Mouse (Mus musculus) heart, postnatal 36 days (tissue): ENCODE results near the gene Slc37a1. TPM values are rescaled to one million over a fixed set of nuclear protein-coding genes. Genes with fewer than 3 reads are reported as not detected.

Experiments used
- DNase-seq, 2 experiments: peaks; one replicate each; pipeline ENCODE4 v3.0.0; 2021 to 2022
- intact Hi-C: fragments of 180-260 bp; cut with DNase I; formaldehyde crosslinking; loops from one replicate; pipeline ENCODE4 v1.15.1; 2025
- total RNA-seq, 2 experiments: library from RNA; stranded (reverse); gene quantifications; 2 replicates each; pipeline ENCODE4 v1.2.3; 2021

Gene Slc37a1
- total RNA-seq, 2 experiments from 2014 or later = 11.1 to 12.5 TPM

DNA sequence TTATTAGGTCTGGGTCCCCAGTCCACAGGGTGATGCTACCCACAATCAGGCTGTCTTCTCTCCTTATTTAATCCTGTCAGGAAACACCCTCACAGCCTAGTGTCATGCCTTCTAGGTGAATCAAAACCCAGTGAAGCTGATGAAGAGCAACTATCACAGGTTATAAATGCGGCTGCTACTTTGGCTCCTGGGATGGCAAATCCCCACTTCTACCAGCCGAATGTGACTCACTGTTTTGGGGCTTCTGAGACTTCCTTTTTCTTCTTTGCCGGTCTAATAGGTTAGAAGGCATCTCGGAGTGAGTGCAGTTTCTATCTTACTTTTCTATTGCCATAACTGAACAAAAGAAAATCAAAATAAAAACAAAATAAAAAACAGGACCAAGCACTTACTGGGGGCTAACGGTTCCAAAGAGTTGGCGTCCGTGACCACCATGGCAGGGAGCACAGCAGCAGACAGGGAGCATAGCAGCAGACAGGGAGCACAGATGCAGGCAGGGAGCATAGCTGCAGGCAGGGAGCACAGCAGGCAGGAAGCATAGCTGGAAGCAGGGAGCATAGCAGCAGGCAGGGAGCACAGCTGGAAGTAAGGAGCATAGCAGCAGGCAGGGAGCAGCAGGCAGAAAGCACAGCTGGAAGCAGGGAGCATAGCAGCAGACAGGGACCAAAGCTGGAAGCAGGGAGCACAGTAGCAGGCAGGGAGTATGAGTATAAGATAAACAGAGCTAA, 2.6 kb downstream of the Slc37a1 start:
- no peak for DNase-seq
- intact Hi-C loops = no loop called here

- intact Hi-C loops = no loop called here
- DNase-seq = no peak
Measured at GRCm38 (mm10) chr17:31290311-31290710, 3.7 kb downstream of the Slc37a1 start.

DNA sequence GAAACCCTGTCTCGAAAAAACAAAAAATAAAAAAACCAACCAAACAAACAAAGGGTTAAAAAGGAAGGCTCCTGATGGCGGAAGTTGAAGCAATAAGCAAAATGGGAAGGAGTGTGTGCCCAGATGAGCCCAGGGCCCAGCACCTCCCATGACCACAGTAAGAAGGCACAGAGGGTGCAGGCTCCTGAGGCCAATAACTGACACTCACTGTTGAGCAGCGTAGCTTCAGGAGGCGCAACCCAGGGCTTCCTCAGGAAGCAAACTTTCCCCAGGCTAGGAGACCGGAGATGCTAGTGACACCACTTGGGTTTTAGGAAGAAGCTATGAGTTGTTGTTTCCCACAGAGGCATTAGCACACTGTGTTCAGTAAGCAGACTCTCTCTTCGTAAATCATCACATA, 4.3 kb downstream of the Slc37a1 start:
- no peak for DNase-seq
- intact Hi-C loops = no loop called here

DNA sequence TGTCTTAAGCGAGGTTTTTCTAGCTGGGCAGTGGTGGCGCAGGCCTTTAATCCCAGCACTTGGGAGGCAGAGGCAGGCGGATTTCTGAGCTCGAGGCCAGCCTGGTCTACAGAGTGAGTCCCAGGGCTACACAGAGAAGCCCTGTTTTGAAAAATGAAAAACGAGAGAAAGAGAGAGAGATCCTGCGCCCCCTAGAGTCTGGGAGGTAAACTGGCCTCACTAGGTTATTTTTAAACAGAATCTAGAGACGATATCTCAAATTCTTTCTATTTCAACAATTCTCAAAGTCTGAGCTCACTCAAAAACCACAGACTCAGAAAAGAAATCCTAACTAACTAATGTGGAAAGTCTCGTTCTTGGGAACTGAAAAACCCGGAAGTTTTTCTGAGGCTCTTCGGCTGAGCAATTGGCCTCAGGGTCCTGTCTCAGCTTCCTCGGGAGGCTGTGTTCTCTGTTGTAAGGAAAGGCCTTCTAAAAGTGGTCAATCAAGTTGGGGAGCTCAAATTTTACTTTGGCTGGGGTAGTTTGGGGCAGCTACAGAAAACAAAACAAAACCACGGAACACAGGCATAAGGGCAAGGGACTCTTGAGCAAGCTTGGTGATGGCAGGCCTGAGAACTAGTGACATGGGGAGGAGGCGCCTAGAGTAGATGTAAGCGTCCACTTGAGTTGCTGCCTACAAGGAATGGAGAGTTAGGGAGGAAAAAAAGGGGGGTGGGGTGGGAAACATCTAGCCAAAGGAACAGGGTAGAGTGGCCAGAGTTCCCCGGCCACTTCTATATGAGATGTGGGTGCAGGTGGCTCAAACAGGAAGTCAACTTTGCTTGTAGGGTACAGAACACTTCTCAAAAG, 8.0 kb downstream of the Slc37a1 start:
- intact Hi-C loops = loop anchor here (1.0 kb wide), 1 partner anchor 23 kb away; no protein-coding TSS in a partner anchor
- DNase-seq = no peak

DNA sequence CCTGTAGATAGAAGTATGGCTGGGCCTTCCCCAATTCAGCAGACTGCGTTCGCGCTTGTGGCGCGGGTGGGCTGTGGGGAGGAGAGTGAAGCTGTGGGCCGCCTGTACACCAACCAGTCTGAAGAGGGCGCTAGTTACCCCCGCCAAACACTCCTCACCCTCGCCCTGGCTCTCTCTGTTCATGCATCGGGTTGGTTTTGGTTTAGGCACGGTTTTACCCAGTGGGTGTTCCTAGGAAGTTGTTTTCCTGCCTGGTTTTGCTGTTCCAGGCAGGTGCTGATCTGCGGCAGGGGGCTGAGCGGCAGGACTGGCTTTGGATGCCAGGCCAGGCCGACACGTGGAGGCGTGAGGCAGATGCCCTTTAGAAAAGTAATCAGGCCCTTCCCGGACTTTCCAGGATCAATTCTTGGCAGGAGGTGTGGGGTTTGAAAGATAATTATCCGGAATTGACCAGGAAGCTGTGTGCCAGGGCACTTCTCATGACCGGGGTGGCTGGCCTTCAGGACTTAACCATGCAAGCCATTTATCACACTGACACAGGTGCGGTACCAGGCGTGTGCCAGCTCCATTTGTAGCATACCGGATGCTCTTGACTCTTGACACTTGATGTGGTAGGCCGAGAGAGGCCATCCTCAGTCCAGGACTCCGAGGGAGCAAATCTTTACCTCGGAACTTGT, 8.8 kb downstream of the Slc37a1 start:
- intact Hi-C loops = no loop called here
- DNase-seq = peak in 1 of 2 experiments; percentile 41

DNA sequence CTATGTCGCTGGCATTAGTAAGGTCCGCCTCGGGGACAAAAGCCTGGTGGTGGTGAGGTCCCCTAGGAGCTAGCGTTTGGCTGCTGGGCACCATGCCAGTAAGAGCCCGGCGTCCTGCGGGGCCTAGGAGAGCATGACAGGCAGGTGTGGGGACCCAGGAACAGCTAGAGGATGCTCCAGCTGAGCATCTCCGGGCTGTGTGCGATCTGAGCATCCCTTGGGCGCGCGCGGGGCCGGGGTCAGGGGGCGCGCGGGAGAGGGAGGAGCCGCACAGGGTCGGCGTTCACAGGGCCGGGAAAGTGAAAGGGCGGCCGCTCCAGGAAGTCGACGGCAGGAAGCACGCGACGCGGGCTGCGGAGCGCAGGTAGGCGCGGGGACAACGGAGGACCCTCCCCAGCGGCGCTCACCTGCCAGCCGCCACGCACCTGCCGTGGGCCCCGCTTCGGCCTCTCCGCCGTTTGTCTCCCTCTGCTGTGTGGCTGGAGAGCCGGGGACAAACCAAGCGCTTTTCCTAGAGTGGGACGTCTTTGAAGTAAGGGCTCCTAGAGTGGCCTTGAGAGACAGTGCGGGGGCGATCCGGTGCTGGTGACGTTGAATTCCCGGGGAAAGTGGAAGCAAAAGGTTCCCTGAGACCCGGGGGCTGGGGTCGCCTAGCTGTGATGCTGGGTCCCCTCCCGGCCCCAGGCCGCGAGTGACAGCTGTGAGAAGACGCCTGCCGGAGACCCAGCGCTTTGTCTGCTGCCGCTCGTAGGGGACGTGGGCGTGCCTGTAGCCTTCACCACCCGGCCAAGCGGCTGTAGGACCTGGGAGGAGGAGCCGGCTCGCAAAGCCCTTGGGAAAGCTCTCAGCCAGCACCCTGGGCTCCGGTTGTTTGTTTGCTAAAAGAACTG, 9.5 kb downstream of the Slc37a1 start:
- intact Hi-C loops = loop anchor here (2.0 kb wide), 1 partner anchor 41 kb away; no protein-coding TSS in a partner anchor

DNA sequence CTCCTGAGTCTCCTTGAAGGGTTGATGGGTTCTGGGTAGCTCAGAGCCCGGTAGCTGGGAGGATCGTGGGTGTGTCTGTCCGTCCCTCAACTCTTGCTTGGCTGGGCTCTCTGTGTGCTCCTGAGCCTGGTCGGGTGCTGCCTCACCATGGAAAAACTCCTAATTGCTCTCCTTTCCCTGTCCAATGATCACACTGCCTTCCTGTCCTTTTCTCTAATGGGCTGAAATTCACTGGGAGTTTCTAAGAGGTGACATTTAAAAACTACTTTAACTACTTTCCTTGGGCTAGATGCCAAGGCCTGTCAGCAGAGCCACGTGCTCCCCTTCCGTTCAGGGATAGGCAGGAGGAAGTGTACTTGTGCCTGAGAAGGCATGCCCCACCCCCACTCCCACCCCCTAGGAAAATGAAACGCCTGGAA, 10.9 kb downstream of the Slc37a1 start:
- peak; percentile 55 to 67 for DNase-seq
- intact Hi-C loops = loop anchor here (2.0 kb wide), 1 partner anchor 43 kb away; no protein-coding TSS in a partner anchor

More for the DNA sequence above, 9.5 kb downstream of the Slc37a1 start:
- peak; percentile 79 to 83 for DNase-seq

DNA sequence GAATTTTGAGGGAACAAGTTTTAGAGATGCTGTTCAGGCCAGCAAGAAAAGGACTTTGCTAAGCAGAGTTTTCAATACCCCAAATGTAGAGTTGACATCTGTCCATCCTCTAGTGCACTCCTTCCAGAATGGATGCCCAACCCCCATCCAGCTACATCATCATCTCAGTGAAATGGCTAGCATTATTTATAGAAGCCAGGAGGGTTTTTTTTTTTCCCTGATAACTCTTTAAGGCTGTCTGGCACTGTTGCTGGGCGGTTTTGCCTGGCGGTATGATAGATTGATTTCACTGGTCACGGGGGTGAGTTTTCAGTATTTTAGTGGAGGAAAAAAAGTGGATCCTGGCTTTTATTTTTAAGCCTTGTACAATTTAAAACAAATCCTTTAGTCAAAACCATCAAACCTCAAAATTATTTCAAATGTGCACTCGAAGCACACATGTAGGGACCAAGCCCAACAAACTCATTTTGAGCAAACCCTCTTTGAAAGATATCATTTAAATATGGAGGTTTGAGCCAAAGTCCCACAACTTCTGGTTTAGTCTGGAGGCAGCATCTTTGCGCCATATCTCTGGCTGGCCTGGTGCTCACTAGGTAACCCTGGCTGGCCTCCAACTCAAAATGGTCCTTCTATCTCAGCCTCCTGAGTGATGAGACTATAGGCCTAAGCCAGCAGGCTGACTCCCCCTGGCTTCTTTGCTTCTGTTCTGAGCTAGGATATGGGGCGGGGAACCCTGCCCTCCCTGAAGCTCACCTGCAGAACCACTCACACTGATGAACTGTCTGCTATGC, 12.0 kb downstream of the Slc37a1 start:
- intact Hi-C loops = no loop called here
- DNase-seq = no peak

DNA sequence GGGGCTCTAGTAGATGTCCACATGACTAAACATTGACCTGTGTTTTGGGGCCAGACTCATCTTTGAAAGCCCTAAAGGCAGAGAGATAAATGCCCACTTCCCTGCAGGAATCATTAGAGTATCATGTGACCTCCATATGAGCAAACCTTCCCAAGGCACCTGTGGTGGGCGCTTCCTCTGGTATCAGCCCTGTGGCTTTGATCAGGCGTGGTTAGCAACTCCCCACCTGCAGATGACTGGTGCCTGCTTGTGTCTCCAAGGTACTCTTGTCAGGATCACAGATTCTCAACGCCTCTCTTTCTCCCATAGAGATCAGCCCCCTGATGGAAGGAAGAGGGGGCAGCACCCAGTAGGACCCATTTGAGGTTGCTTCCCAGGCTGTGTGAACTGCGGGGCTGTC, 13.4 kb downstream of the Slc37a1 start:
- DNase-seq = no peak
- intact Hi-C loops = no loop called here

GRCm38 (mm10) chr17:31300736-31301135, 14.1 kb downstream of the Slc37a1 start:
- no peak for DNase-seq

DNA sequence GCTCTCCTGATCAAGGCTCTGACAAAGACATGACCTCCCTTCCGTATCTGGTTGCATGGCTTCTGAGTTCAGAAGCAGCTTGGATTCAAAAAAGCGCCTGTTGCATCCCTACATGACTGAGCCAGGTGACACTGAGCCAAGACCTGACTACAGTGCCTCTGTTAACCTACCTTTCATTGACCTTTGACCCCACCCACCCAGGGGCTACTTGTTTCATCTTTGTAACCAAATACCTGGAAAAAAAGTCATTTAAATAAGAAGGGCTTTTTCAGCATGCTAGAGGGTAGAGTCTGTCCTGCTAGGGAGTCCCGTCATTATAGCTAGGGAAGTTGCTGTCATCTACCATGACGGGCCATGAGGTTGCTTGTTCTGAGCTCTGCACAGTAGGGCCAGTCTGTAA, 16.8 kb downstream of the Slc37a1 start:
- intact Hi-C loops = no loop called here
- no peak for DNase-seq

More at GRCm38 (mm10) chr17:31300736-31301135, 14.1 kb downstream of the Slc37a1 start:
- intact Hi-C loops = no loop called here

DNA sequence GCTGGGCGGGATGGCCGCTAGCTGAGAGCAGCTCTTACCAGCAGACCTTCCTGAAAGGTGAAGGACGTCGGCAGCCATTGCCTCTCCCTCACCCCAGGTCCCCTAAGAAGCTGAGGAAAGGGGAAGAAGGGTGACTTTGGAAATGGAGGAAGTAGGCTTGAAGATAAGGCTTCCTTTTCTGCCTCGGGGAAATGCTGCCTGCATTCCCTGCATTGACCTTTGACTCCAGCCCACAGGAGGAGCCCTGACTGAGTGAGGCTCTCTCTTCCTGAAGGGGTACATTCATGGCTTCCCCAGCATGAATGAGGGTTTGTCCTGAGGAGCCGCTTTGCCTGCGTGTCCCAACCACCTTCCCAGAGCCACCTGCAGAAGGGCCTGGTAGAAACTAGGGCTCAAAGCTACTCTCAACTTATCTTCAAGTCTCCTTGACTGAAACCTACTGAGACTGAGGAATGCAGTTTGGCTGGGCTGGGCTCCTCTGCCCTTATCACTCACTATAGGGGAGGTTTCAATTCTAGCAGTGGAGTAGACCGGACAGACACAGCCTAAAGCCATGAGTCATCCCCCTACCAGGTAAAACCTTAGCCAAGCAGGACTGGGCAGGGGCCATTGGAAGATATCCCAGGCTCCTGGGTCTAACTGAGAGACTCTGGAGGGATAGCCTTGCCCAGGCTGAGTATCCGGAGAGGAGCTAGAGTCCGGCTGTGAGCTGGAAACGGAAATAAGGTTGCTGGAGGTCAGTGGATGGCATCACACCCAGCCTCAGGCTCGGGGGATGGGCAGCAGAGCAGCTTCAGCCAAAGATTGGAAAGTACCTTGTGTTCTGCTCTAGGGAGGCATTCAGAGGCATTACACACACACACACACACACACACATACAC, 18.5 kb downstream of the Slc37a1 start:
- peak; percentile 53 to 64 for DNase-seq
- intact Hi-C loops = no loop called here

DNA sequence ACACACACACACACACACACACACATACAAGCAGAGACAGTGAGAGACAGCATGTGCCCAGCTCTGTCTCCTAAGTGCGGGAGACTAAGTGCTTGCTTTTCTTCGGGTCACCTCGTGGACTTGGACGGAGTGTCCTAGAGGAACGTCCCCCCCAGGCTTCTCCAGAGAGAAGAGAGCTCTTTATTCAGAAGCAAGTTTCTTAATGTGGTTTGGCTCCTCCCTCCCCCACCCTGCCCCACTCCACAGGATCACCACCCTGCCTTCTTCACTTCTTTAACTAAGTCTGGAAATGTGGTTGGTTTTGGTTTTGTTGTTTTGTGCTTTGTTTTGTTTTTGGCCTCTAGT, 19.2 kb downstream of the Slc37a1 start:
- intact Hi-C loops = loop anchor here (2.0 kb wide), 1 partner anchor 29 kb away; the partner anchor contains the start of gene Rsph1
- DNase-seq = no peak

GRCm38 (mm10) chr17:31307756-31308155, 21.2 kb downstream of the Slc37a1 start:
- intact Hi-C loops = loop anchor here (2.0 kb wide), 1 partner anchor 31 kb away; the partner anchor contains the start of gene Rsph1

DNA sequence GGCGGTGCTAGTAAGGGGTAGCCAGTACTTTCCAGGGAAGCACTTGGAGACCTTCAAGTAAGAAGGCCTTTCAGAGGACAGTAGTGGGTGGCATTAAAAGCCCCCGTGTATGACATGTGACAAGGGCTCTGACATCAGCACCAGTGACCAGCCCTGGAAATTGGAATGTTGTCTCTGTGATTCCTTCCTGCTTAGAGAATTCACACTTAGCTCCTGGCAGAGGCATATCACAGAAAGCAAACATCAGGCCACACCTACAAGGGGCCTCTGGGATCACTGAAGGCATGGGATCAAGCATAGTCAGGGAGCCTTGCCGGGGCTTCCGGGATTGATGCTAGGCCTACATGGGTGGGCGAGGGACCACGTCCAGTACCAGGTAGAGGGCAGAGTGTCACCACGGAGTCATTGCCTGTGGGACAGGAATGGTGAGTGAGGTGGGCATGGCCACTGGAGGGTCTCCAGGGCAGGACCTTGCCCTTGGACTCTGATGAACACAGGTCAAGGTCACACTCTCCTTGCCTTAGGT, 21.8 kb downstream of the Slc37a1 start:
- intact Hi-C loops = no loop called here
- no peak for DNase-seq

More at GRCm38 (mm10) chr17:31307756-31308155, 21.2 kb downstream of the Slc37a1 start:
- DNase-seq = no peak

DNA sequence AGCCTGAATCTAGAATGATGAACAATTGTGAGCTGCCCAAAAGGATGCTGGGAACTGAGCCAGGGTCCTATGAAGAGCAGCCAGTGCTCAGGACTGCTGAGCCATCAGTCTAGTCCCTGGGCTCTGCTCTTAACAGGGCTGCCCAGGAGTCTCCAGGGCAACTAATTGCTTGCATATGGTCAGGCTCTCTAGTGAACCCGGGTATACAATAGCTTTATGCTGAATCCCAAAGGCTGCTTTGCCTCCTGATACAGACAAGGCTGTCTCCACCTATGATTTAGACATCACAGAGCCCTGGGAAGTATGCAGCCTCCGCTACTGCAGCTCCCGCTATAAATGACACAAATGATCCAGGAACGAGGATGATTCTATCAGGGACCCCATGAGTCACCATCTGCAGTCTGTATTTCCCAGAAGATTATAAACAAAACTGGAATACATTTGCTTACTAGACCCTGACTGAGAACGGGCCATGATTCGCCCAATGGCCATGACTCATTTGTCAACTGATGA, 22.7 kb downstream of the Slc37a1 start:
- no peak for DNase-seq
- intact Hi-C loops = loop anchor here (1.0 kb wide), 1 partner anchor 55 kb away; no protein-coding TSS in a partner anchor

DNA sequence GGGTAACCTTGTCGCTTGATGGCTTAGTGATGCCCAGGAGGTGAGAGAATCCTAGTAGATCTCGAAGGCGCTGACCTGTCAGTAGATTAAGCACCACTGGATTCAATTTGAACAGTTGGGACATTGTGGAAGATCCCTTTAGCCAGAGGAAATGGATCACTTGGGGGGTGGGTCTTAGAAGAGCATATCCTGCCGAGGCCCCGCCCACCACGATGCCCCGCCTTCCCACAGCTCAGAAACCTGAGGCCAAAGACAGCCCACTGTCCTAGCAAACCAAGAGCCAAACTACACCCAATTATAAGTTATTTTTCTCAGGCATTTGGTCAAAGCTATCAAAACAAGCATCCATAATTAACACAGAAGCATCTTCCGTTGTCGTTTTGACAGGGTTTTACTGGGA, 24.5 kb downstream of the Slc37a1 start:
- intact Hi-C loops = no loop called here
- DNase-seq = no peak

DNA sequence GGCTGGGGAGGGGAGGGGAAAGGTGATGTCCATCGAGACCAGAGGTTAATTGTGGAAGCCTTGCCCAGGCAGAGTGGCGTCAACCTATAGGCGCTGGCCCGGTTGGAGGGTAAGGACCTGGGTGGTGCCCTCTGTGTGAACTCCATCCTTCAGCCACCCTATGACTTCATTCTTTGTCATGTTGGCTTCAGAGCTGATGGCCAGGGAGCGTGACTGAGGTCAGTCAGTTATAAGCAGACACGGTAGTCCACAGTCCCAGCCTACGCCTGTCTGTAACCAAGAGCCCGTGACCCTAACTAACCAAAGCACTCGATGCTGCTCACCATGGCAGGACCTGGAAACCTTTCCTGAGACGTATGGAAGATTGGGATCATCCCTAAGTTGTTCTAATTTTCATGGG, 26.1 kb downstream of the Slc37a1 start:
- intact Hi-C loops = no loop called here

More for the DNA sequence above, 26.1 kb downstream of the Slc37a1 start:
- DNase-seq = no peak
